ENCODE assay signal across 8 mouse cellular contexts in genomic region chrX:150458136-150458535, GRCm38 (mm10). TPM values are rescaled to one million over a fixed set of nuclear protein-coding genes. Genes with fewer than 3 reads are reported as not detected.
DNase-seq lines count a peak whose midpoint lies in the region; ATAC-seq and TF ChIP-seq lines count a peak whose summit lies in the region.

No protein-coding gene starts in this region.

- WGBS in kidney, embryonic 14.5 days, result 43% methylated on average over 3 of the region's 3 CpGs
- WGBS in embryonic facial prominence, embryonic 10.5 days, result 41% methylated on average over 3 of the region's 3 CpGs
- WGBS in hindbrain, postnatal 0 days, result 37% methylated on average over 3 of the region's 3 CpGs

- peak overlapping the region; percentile 36 for H3K4me2 ChIP-seq in kidney, embryonic 14.5 days (replicated peaks; ENCODE audit: low read depth, low read length)
- peak overlapping the region; percentile 45 for H3K4me2 ChIP-seq in hindbrain, postnatal 0 days (ENCODE audit: low read depth, low read length)
- peak overlapping the region; percentile 65 for H3K4me2 ChIP-seq in myocyte (ENCODE audit: low read depth)

- no peaks in the 10 kb centered on the region for H3K36me3 ChIP-seq in kidney, embryonic 14.5 days (ENCODE audit: control insufficient read depth, insufficient read depth, low read length)
- H3K36me3 ChIP-seq in embryonic facial prominence, embryonic 10.5 days (replicated peaks), result no peaks in the 10 kb centered on the region
- H3K36me3 ChIP-seq in hindbrain, postnatal 0 days (ENCODE audit: insufficient read depth, low read length), result no peaks in the 10 kb centered on the region
- no peaks in the 10 kb centered on the region for H3K36me3 ChIP-seq in myocyte (ENCODE audit: control insufficient read depth, insufficient read depth)

- TF ChIP-seq POLR2A in myocyte (IDR thresholded peaks at IDR 0.05; ENCODE audit: insufficient read length, low read depth), result no peak

- H3ac ChIP-seq in myocyte (ENCODE audit: control insufficient read depth, insufficient read length), result no peak overlapping the region

- no peaks in the 10 kb centered on the region for H3K4me1 ChIP-seq in kidney, embryonic 14.5 days (ENCODE audit: control insufficient read depth, insufficient read depth, low read length)
- H3K4me1 ChIP-seq in embryonic facial prominence, embryonic 10.5 days, result no peaks in the 10 kb centered on the region
- no peaks in the 10 kb centered on the region for H3K4me1 ChIP-seq in hindbrain, postnatal 0 days (ENCODE audit: insufficient read depth, low read length)

- no peak overlapping the region for H3K27ac ChIP-seq in kidney, embryonic 14.5 days (ENCODE audit: low read depth, low read length)
- H3K27ac ChIP-seq in embryonic facial prominence, embryonic 10.5 days (replicated peaks), result no peak overlapping the region
- H3K27ac ChIP-seq in hindbrain, postnatal 0 days, result no peak overlapping the region

- no peaks in the 10 kb centered on the region for H3K9me3 ChIP-seq in kidney, embryonic 14.5 days (ENCODE audit: control insufficient read depth, low read length)
- H3K9me3 ChIP-seq in embryonic facial prominence, embryonic 10.5 days, result no peaks in the 10 kb centered on the region
- H3K9me3 ChIP-seq in hindbrain, postnatal 0 days (ENCODE audit: low read length), result no peaks in the 10 kb centered on the region

- H3K27me3 ChIP-seq in kidney, embryonic 14.5 days (ENCODE audit: control insufficient read depth, insufficient read depth, low read length), result no peaks in the 10 kb centered on the region
- H3K27me3 ChIP-seq in embryonic facial prominence, embryonic 10.5 days (replicated peaks; ENCODE audit: low read depth, poor library complexity, severe bottlenecking), result no peaks in the 10 kb centered on the region
- no peaks in the 10 kb centered on the region for H3K27me3 ChIP-seq in hindbrain, postnatal 0 days (ENCODE audit: insufficient read depth, low read length)
- no peaks in the 10 kb centered on the region for H3K27me3 ChIP-seq in myocyte (ENCODE audit: control insufficient read depth, insufficient read depth, insufficient read length)

- peak overlapping the region; percentile 23; the same call in 1 of the 2 replicates for H3K9ac ChIP-seq in kidney, embryonic 14.5 days (ENCODE audit: low read depth, low read length)
- H3K9ac ChIP-seq in hindbrain, postnatal 0 days (replicated peaks; ENCODE audit: low read length), result no peak overlapping the region

- no peak; the same call in 1 of the 2 replicates for ATAC-seq in kidney, embryonic 14.5 days (ENCODE audit: low FRiP score, low TSS enrichment)
- peak; percentile 58; the same call in 1 of the 2 replicates for ATAC-seq in hindbrain, postnatal 0 days
- ATAC-seq in activated CD4-positive, CD25-positive, alpha-beta regulatory T cell, adult 4 months, result no peak

- no peak for TF ChIP-seq CTCF in hindbrain, postnatal 0 days (IDR thresholded peaks at IDR 0.05; ENCODE audit: low read depth)

- H3K79me2 ChIP-seq in myocyte (ENCODE audit: control insufficient read depth, insufficient read depth), result peaks cover 10% of the 10 kb centered on the region

- no peak for DNase-seq in kidney, adult 18-20 months
- DNase-seq in embryonic facial prominence, embryonic 10.5 days (ENCODE audit: low spot score), result no peak
- DNase-seq in hindbrain, postnatal 0 days (ENCODE audit: low spot score), result no peak
- DNase-seq in testis, postnatal 14 days (ENCODE audit: low spot score), result no peak
- no peak for DNase-seq in adipocyte (ENCODE audit: low spot score)

- peak overlapping the region; percentile 40 for H3K4me3 ChIP-seq in kidney, embryonic 14.5 days (ENCODE audit: low read length)
- peak overlapping the region; percentile 56 for H3K4me3 ChIP-seq in embryonic facial prominence, embryonic 10.5 days
- H3K4me3 ChIP-seq in hindbrain, postnatal 0 days (ENCODE audit: low read length), result peak overlapping the region; percentile 47
- peak overlapping the region; percentile 38 for H3K4me3 ChIP-seq in myocyte

TF ChIP-seq in myocyte, 11 proteins besides CTCF, POLR2A, EP300 and RAD21:
- TF ChIP-seq SRF (IDR thresholded peaks at IDR 0.05; ENCODE audit: control insufficient read depth, insufficient read length, low read depth), result no peak
- no peak for TF ChIP-seq MYOG (IDR thresholded peaks at IDR 0.05; ENCODE audit: control insufficient read depth in 1 of 3, insufficient read depth in 1 of 3, insufficient read length in 2 of 3, low read depth in 2 of 3)
- no peak for TF ChIP-seq E2F4 (IDR thresholded peaks at IDR 0.05; ENCODE audit: insufficient read depth)
- TF ChIP-seq REST (IDR thresholded peaks at IDR 0.05; ENCODE audit: insufficient read depth, insufficient read length), result no peak

RNA-seq across cellular contexts. Expression of gene Tmem29, which starts 0.8 kb away (rescaled TPM):
- 42.7 and 61.0 TPM in 2 replicates for polyA plus RNA-seq in kidney, embryonic 14.5 days (2014; fragmentation: Nextera tagmentation; extraction: Ambion mirVana)
- 44.1 and 46.3 TPM in 2 replicates for polyA plus RNA-seq in embryonic facial prominence, embryonic 10.5 days (2016; fragmentation: Nextera tagmentation; extraction: Ambion mirVana)
- total RNA-seq in hindbrain, postnatal 0 days (2014; rRNA removed), result 37.0 and 49.7 TPM in 2 replicates
- 75.5 and 80.5 TPM in 2 replicates for polyA plus RNA-seq in hindbrain, postnatal 0 days (2015; fragmentation: Nextera tagmentation; extraction: Ambion mirVana)
- polyA plus RNA-seq in myocyte (2012; fragmentation: generic; extraction: Trizol), result 5.9 TPM
- 10 to 100 TPM; 17.1 to 20.0 TPM for polyA plus RNA-seq in activated CD4-positive, CD25-positive, alpha-beta regulatory T cell, adult 4 months (2017; shearing (Covaris generic))
